Mouse (Mus musculus): Measurements from ENCODE around the gene Pls3. TPM values are rescaled to one million over a fixed set of nuclear protein-coding genes. Genes with fewer than 3 reads are reported as not detected.
A peak's percentile ranks its signal among the peaks of the same experiment; 100 is the strongest.
"Not testable (repeated sequence)": the region's sequence is repeated elsewhere in the genome, so short reads cannot be mapped to it uniquely, and the experiment has no call there.

Pls3 gene
- total RNA-seq, 2 experiments from 2014 or later, result 65.3 to 69.4 TPM

GRCm38 (mm10) chrX:75779796-75780195 is 95.2 kb downstream of the Pls3 start:
- intact Hi-C loops (cut with DNase I), result no loop called here
- no peak for DNase-seq

GRCm38 (mm10) chrX:75777461-75777860 is 97.5 kb downstream of the Pls3 start:
- DNase-seq, result peak; percentile 1

GRCm38 (mm10) chrX:75764794-75765328 is 110.1 kb downstream of the Pls3 start:
- DNase-seq, result no peak
- intact Hi-C loops (cut with DNase I), result no loop called here

More at GRCm38 (mm10) chrX:75777461-75777860, 97.5 kb downstream of the Pls3 start:
- intact Hi-C loops (cut with DNase I), result no loop called here

- intact Hi-C loops (cut with DNase I), result no loop called here
These were observed 110.7 kb downstream of the Pls3 start for GRCm38 (mm10) chrX:75764135-75764793.

GRCm38 (mm10) chrX:75759461-75759860 is 115.5 kb downstream of the Pls3 start:
- intact Hi-C loops (cut with DNase I); DNase-seq: not testable (repeated sequence)

More at GRCm38 (mm10) chrX:75764135-75764793, 110.7 kb downstream of the Pls3 start:
- peak; percentile 46 for DNase-seq

- DNase-seq; intact Hi-C loops (cut with DNase I): not testable (repeated sequence)
These were observed 115.9 kb downstream of the Pls3 start for GRCm38 (mm10) chrX:75759036-75759435.

- intact Hi-C loops (cut with DNase I); DNase-seq: not testable (repeated sequence)
These were observed 117.0 kb downstream of the Pls3 start for GRCm38 (mm10) chrX:75757966-75758365.

- DNase-seq; intact Hi-C loops (cut with DNase I): not testable (repeated sequence)
These were observed 120.5 kb downstream of the Pls3 start for GRCm38 (mm10) chrX:75754531-75754930.

- DNase-seq; intact Hi-C loops (cut with DNase I): not testable (repeated sequence)
These were observed 124.8 kb downstream of the Pls3 start for GRCm38 (mm10) chrX:75750126-75750725.

GRCm38 (mm10) chrX:75749312-75749711 is 125.7 kb downstream of the Pls3 start:
- intact Hi-C loops (cut with DNase I); DNase-seq: not testable (repeated sequence)

- DNase-seq; intact Hi-C loops (cut with DNase I): not testable (repeated sequence)
These were observed 130.5 kb downstream of the Pls3 start for GRCm38 (mm10) chrX:75744466-75744865.

GRCm38 (mm10) chrX:75739464-75739863 is 135.5 kb downstream of the Pls3 start:
- DNase-seq; intact Hi-C loops (cut with DNase I): not testable (repeated sequence)
